Mouse (Mus musculus) midbrain, embryonic 14.5 days (tissue): ENCODE results near the gene Serpinf1. TPM values are rescaled to one million over a fixed set of nuclear protein-coding genes. Genes with fewer than 3 reads are reported as not detected.

ENCODE experiments used
- ATAC-seq: fragments of 200-750 bp; cut with Nextera tagmentation; 2 replicates; pipeline ENCODE4 v1.8.0; 2017; ENCODE audit warnings: moderate number of reproducible peaks, moderate library complexity; ENCODE audit not compliant: low FRiP score, low TSS enrichment
- DNase-seq: peaks from one replicate; pipeline ENCODE4 v3.0.0-alpha.2; 2015
- H3K27ac ChIP-seq: fragments of 300-500 bp; sonication (generic); replicated peaks from 2 replicates; pipeline ENCODE4 v1.5.1; 2014; ENCODE audit warnings: mild to moderate bottlenecking, low read depth, low read length, moderate library complexity
- H3K27me3 ChIP-seq: fragments of 300-500 bp; sonication (generic); 2 replicates; pipeline ENCODE4 v1.6.1; 2014; ENCODE audit warnings: low read length, control low read depth, mixed read lengths; ENCODE audit not compliant: control insufficient read depth, insufficient read depth
- H3K36me3 ChIP-seq: fragments of 300-500 bp; sonication (generic); 2 replicates; pipeline ENCODE4 v1.6.1; 2014; ENCODE audit warnings: low read length, control low read depth; ENCODE audit not compliant: control insufficient read depth, insufficient read depth
- H3K4me1 ChIP-seq: fragments of 300-500 bp; sonication (generic); 2 replicates; pipeline ENCODE4 v1.6.1; 2014; ENCODE audit warnings: mild to moderate bottlenecking, antibody characterized with exemption, low read length, control low read depth; ENCODE audit not compliant: control insufficient read depth, insufficient read depth
- H3K4me2 ChIP-seq: fragments of 300-500 bp; sonication (generic); 2 replicates; pipeline ENCODE4 v1.6.1; 2014; ENCODE audit warnings: mild to moderate bottlenecking, low read length, moderate library complexity
- H3K4me3 ChIP-seq: fragments of 300-500 bp; sonication (generic); replicated peaks from 2 replicates; pipeline ENCODE4 v1.5.1; 2014; ENCODE audit warnings: low read depth, low read length
- H3K9ac ChIP-seq: fragments of 300-500 bp; sonication (generic); replicated peaks from 2 replicates; pipeline ENCODE4 v1.6.1; 2014; ENCODE audit warnings: mild to moderate bottlenecking, low read length, moderate library complexity
- H3K9me3 ChIP-seq: fragments of 300-500 bp; sonication (generic); 2 replicates; pipeline ENCODE4 v1.6.1; 2016; ENCODE audit warnings: low read length, control low read depth, mixed read lengths; ENCODE audit not compliant: control insufficient read depth
- WGBS: fragments of 180-500 bp; shearing (Covaris S2); extraction: QIAGEN DNeasy Blood & Tissue Kit; methylation state at CpG from one replicate; pipeline ENCODE4 v1.1.7; 2014; 5-methylcytosine and 5-hydroxymethylcytosine counted together
- polyA plus RNA-seq: library from polyadenylated mRNA; unstranded; fragments of >200 nt; fragmentation: Nextera tagmentation; extraction: Ambion mirVana; gene quantifications from 2 replicates; pipeline ENCODE4 v1.2.1, GENCODE M21; 2014

Serpinf1 gene
- polyA plus RNA-seq, 1 experiment from 2014 or later = 38.5 TPM

- Histone ChIP-seq H3K9ac (no peak overlapping the region), H3K36me3 (peaks cover 13% of the 10 kb centered on the region), H3K4me1 (peaks cover 24% of the 10 kb centered on the region), H3K27me3 (no peaks in the 10 kb centered on the region), H3K27ac (no peak overlapping the region), H3K9me3 (no peaks in the 10 kb centered on the region), H3K4me2 (no peak overlapping the region), H3K4me3 (no peak overlapping the region)
- WGBS = 77% methylated on average over 4 of the region's 4 CpGs
- ATAC-seq (no peak), DNase-seq (no peak)
Measured at GRCm38 (mm10) chr11:75463624-75464023, 41.1 kb upstream of the Serpinf1 start.

- Histone ChIP-seq H3K9ac (no peak overlapping the region), H3K4me1 (peaks cover 24% of the 10 kb centered on the region), H3K36me3 (peaks cover 13% of the 10 kb centered on the region)
Measured at GRCm38 (mm10) chr11:75462865-75463336, 40.4 kb upstream of the Serpinf1 start.

GRCm38 (mm10) chr11:75462253-75462783 is 39.8 kb upstream of the Serpinf1 start:
- ATAC-seq = 0 out of 2 replicates have a peak, but pooled peaks have one; percentile 0
- H3K27me3 ChIP-seq = no peaks in the 10 kb centered on the region
- peaks cover 13% of the 10 kb centered on the region for H3K36me3 ChIP-seq
- peaks cover 21% of the 10 kb centered on the region for H3K4me1 ChIP-seq
- H3K9ac ChIP-seq = peak overlapping the region; percentile 62
- WGBS = 3% methylated on average over 16 of the region's 16 CpGs
- H3K4me3 ChIP-seq = peak overlapping the region; percentile 75
- DNase-seq = no peak
- H3K4me2 ChIP-seq = peak overlapping the region; percentile 96
- no peaks in the 10 kb centered on the region for H3K9me3 ChIP-seq
- H3K27ac ChIP-seq = no peak overlapping the region

More at GRCm38 (mm10) chr11:75462865-75463336, 40.4 kb upstream of the Serpinf1 start:
- Histone ChIP-seq H3K27ac (no peak overlapping the region), H3K4me3 (0 out of 2 replicates have a peak overlapping the region, but pooled peaks have one; percentile 75), H3K27me3 (no peaks in the 10 kb centered on the region), H3K4me2 (peak overlapping the region; percentile 96), H3K9me3 (no peaks in the 10 kb centered on the region)
- ATAC-seq = no peak
- DNase-seq = peak; percentile 47
- WGBS = 2% methylated on average over 9 of the region's 9 CpGs

- Histone ChIP-seq H3K9me3 (no peaks in the 10 kb centered on the region), H3K4me3 (peak overlapping the region; percentile 75), H3K27ac (peak overlapping the region; percentile 49; the same call in 1 of the 2 replicates), H3K27me3 (no peaks in the 10 kb centered on the region), H3K36me3 (peaks cover 13% of the 10 kb centered on the region), H3K9ac (peak overlapping the region; percentile 62), H3K4me2 (peak overlapping the region; percentile 96), H3K4me1 (peaks cover 21% of the 10 kb centered on the region)
- DNase-seq = peak; percentile 10
- under 1% methylated on average over 30 of the region's 30 CpGs for WGBS
- peak; percentile 44; the same call in 1 of the 2 replicates for ATAC-seq
Measured at GRCm38 (mm10) chr11:75461743-75462252, 39.3 kb upstream of the Serpinf1 start.

- Histone ChIP-seq H3K4me3 (peak within 1 kb of the TSS; percentile 75), H3K4me2 (peak within 1 kb of the TSS; percentile 96), H3K27me3 (no peaks in the 10 kb centered on the region), H3K9ac (peak within 1 kb of the TSS; percentile 62), H3K27ac (peak within 1 kb of the TSS; percentile 73), H3K36me3 (peaks cover 13% of the 10 kb centered on the region), H3K4me1 (peaks cover 21% of the 10 kb centered on the region), H3K9me3 (no peaks in the 10 kb centered on the region)
- peak; percentile 97 for ATAC-seq
- DNase-seq = peak; percentile 100
- WGBS = under 1% methylated on average over 46 of the region's 46 CpGs
Measured at GRCm38 (mm10) chr11:75460844-75461742, 38.6 kb upstream of the Serpinf1 start, which contains the start of gene Tlcd2. TSS of gene Tlcd2 (plus strand) at chr11:75461715.

GRCm38 (mm10) chr11:75460103-75460843 is 37.8 kb upstream of the Serpinf1 start:
- H3K4me1 ChIP-seq = peaks cover 21% of the 10 kb centered on the region
- H3K36me3 ChIP-seq = peaks cover 5% of the 10 kb centered on the region
- DNase-seq = peak; percentile 88
- 2% methylated on average over 19 of the region's 19 CpGs for WGBS
- peak overlapping the region; percentile 1; the same call in 1 of the 2 replicates for H3K9ac ChIP-seq
- H3K4me3 ChIP-seq = peak overlapping the region; percentile 75
- no peaks in the 10 kb centered on the region for H3K27me3 ChIP-seq
- peak overlapping the region; percentile 73 for H3K27ac ChIP-seq
- H3K4me2 ChIP-seq = peak overlapping the region; percentile 68
- ATAC-seq = no peak
- no peaks in the 10 kb centered on the region for H3K9me3 ChIP-seq

GRCm38 (mm10) chr11:75459751-75460102 is 37.2 kb upstream of the Serpinf1 start:
- Histone ChIP-seq H3K27me3 (no peaks in the 10 kb centered on the region), H3K9me3 (no peaks in the 10 kb centered on the region), H3K9ac (no peak overlapping the region), H3K36me3 (no peaks in the 10 kb centered on the region), H3K4me3 (no peak overlapping the region), H3K27ac (0 out of 2 replicates have a peak overlapping the region, but pooled peaks have one; percentile 73), H3K4me2 (peak overlapping the region; percentile 68), H3K4me1 (peaks cover 26% of the 10 kb centered on the region)
- DNase-seq = no peak
- WGBS = 24% methylated on average over 5 of the region's 5 CpGs
- ATAC-seq = no peak

- H3K27ac ChIP-seq = no peak overlapping the region
- no peak overlapping the region for H3K9ac ChIP-seq
- no peak overlapping the region for H3K4me2 ChIP-seq
- H3K4me1 ChIP-seq = peaks cover 27% of the 10 kb centered on the region
- H3K9me3 ChIP-seq = no peaks in the 10 kb centered on the region
- no peak overlapping the region for H3K4me3 ChIP-seq
- ATAC-seq (no peak), DNase-seq (no peak)
- H3K27me3 ChIP-seq = no peaks in the 10 kb centered on the region
- no peaks in the 10 kb centered on the region for H3K36me3 ChIP-seq
- WGBS = 79% methylated on average over 5 of the region's 5 CpGs
Measured at GRCm38 (mm10) chr11:75459141-75459711, 36.7 kb upstream of the Serpinf1 start.
